Mouse (Mus musculus) forebrain, embryonic 10.5 days (tissue): ENCODE measurements around the gene Zcchc9. TPM values are rescaled to one million over a fixed set of nuclear protein-coding genes. Genes with fewer than 3 reads are reported as not detected.

Source experiments
- DNase-seq: peaks from one replicate; pipeline ENCODE4 v3.0.0-alpha.2; 2017; ENCODE audit warnings: low spot score; ENCODE audit errors: extremely low spot score
- H3K27ac ChIP-seq: fragments of 300-500 bp; sonication (generic); 2 replicates; pipeline ENCODE4 v1.5.1; 2016; ENCODE audit warnings: mild to moderate bottlenecking
- H3K27me3 ChIP-seq: fragments of 300-500 bp; sonication (generic); 2 replicates; pipeline ENCODE4 v1.6.1; 2016; ENCODE audit warnings: mild to moderate bottlenecking; ENCODE audit not compliant: poor library complexity, severe bottlenecking
- H3K36me3 ChIP-seq: fragments of 300-500 bp; sonication (generic); replicated peaks from 2 replicates; pipeline ENCODE4 v1.6.1; 2016; ENCODE audit warnings: mild to moderate bottlenecking, moderate library complexity
- H3K4me1 ChIP-seq: fragments of 300-500 bp; sonication (generic); 2 replicates; pipeline ENCODE4 v1.6.1; 2016
- H3K4me3 ChIP-seq: fragments of 300-500 bp; sonication (generic); 2 replicates; pipeline ENCODE4 v1.5.1; 2016; ENCODE audit warnings: mild to moderate bottlenecking, moderate library complexity
- H3K9me3 ChIP-seq: fragments of 300-500 bp; sonication (generic); 2 replicates; pipeline ENCODE4 v1.6.1; 2016; ENCODE audit warnings: mild to moderate bottlenecking, moderate library complexity
- WGBS: fragments of 180-500 bp; shearing (Covaris S2); methylation state at CpG from one replicate; pipeline ENCODE4 v1.1.7; 2016; 5-methylcytosine and 5-hydroxymethylcytosine counted together
- microRNA-seq: library from miRNA; unstranded; fragments of <30 nt; microRNA quantifications from one replicate; pipeline ENCODE4, GENCODE M21; 2017
- polyA plus RNA-seq: library from polyadenylated mRNA; unstranded; fragments of >200 nt; fragmentation: Nextera tagmentation; extraction: Ambion mirVana; gene quantifications from 2 replicates; pipeline ENCODE4 v1.2.1, GENCODE M21; 2016

The Zcchc9 gene
- polyA plus RNA-seq, 1 experiment from 2014 or later = 30.3 TPM

DNA sequence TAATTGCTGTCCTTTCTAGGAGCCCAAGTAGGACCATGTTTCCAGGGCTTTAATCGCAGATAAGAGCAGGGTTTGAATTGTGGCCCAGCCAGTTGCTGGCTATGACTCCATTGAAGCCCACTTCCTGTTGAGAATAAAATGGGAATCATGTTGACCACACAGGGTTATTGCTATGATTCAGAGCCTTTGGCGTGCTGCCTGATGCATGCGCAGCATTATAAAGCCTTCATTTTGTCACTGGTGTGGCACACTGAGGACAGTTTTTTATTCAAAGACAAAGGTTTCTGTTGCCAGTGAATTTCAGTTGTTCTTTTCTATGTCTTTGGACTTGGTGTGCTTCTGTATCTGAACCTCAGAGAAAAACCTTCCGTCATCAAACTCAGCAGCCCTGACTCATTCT lies 51.3 kb downstream of the Zcchc9 start:
- H3K27me3 ChIP-seq = no peaks in the 10 kb centered on the region
- no peak overlapping the region for H3K27ac ChIP-seq
- no peak overlapping the region for H3K4me3 ChIP-seq
- no peaks in the 10 kb centered on the region for H3K4me1 ChIP-seq
- WGBS = 94% methylated on average over 4 of the region's 4 CpGs
- no peak for DNase-seq
- H3K36me3 ChIP-seq = no peaks in the 10 kb centered on the region
- H3K9me3 ChIP-seq = no peaks in the 10 kb centered on the region

DNA sequence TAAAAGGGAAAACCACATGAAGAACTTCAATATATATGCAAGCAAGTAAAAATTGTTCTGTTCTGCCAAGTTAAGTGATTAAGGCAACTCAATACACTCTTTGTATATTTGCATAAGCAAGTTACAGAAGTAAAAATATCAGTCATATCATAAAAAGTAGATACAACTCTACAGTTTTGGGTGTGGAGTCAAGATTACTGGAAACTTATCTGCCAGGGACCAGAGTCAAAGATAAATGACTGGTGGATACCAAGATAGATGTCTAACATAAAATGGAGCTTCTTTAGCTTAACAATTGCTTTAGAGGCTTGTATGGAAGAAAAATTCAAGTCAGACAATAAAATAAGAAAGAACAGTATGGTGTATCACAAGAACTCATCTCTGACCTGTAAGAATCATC lies 52.7 kb downstream of the Zcchc9 start:
- H3K9me3 ChIP-seq = no peaks in the 10 kb centered on the region
- H3K27me3 ChIP-seq = no peaks in the 10 kb centered on the region
- DNase-seq = no peak
- H3K36me3 ChIP-seq = no peaks in the 10 kb centered on the region
- H3K4me1 ChIP-seq = no peaks in the 10 kb centered on the region
- H3K27ac ChIP-seq = no peak overlapping the region
- no peak overlapping the region for H3K4me3 ChIP-seq

DNA sequence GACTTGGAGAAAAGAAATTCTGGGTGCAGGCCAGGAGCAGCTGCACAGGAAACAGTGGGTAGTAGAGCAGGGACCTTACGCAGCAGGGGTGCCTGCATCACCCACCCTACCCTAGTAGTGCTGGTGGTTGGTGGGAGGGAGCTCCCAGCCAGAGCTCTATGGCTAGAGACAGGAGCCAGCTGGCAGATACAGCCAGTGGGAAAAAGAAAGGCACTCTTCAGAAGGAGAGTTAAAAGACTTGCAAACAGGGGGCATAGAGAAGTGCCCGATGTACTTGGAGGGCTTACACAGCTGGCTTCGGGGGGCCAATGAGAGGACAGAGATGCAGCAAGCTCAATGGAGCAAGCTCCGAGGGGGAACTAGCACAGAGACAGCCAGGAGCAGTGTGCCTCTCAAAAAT lies 53.8 kb downstream of the Zcchc9 start:
- Histone ChIP-seq H3K4me1 (no peaks in the 10 kb centered on the region), H3K4me3 (no peak overlapping the region), H3K27me3 (no peaks in the 10 kb centered on the region), H3K36me3 (no peaks in the 10 kb centered on the region), H3K27ac (no peak overlapping the region), H3K9me3 (no peaks in the 10 kb centered on the region)
- WGBS = 71% methylated on average over 4 of the region's 4 CpGs
- DNase-seq = no peak

DNA sequence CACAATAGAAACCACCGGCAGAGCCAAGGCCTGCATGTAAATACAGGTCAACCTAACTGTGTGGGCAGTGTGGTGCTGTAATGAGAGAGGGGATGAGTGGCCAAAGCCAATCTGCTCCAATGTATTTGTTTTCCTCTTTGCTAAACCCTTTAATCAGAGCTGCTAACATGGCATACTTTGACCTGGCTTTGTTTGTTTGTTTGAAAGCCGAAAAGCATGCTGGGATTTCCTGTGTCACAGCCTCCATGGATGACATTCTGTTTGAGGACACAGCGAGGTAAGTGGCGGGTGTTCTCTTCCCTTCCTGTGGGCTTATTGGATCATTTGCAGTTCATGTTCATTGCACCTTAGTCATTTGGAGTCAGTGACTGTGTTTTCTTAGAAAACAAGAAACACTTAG lies 57.5 kb downstream of the Zcchc9 start:
- Histone ChIP-seq H3K27ac (no peak overlapping the region), H3K4me3 (no peak overlapping the region), H3K36me3 (no peaks in the 10 kb centered on the region), H3K9me3 (no peaks in the 10 kb centered on the region), H3K27me3 (no peaks in the 10 kb centered on the region), H3K4me1 (no peaks in the 10 kb centered on the region)
- DNase-seq = no peak
- 83% methylated on average over 4 of the region's 4 CpGs for WGBS

DNA sequence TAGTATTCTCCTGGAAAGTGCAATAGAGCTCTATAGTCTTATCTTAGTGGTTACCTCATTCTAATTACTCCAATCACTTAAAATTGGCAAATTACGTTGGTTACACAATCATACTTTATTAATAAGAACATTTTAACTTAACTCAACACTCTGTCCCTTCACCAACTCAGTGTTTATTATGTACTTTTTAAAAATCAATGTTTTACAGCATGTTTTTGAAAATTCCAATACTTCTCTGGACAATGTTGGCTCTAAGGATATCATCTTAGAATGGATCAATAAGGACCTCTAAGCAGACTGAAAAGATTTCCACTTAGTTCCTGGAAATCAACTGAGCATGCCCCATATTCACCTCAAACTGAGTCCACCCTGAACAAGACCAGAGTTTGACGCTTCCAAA lies 59.1 kb downstream of the Zcchc9 start:
- Histone ChIP-seq H3K27me3 (no peaks in the 10 kb centered on the region), H3K9me3 (no peaks in the 10 kb centered on the region), H3K27ac (no peak overlapping the region), H3K36me3 (no peaks in the 10 kb centered on the region), H3K4me3 (no peak overlapping the region), H3K4me1 (no peaks in the 10 kb centered on the region)
- WGBS = 92% methylated on average over 2 of the region's 2 CpGs
- DNase-seq = no peak

Small RNA genes lying within 50 kb of the gene (microRNA-seq; reads per million reads assigned to microRNA genes)
- gene Gm27656 = not detected

Other genes starting within 250 kb of the Zcchc9 start
- not detected in 2 replicates for gene Acot12, start 66.2 kb downstream of the Zcchc9 start, polyA plus RNA-seq
- not detected in 2 replicates for gene Ckmt2, start 69.2 kb upstream of the Zcchc9 start, polyA plus RNA-seq